Mouse (Mus musculus) thymus, postnatal 10 days (tissue): Measurements from ENCODE around the gene Emsy.
A peak's percentile ranks its signal among the peaks of the same experiment; 100 is the strongest.

Source experiments
- DNase-seq, 2 experiments: peaks; one replicate each; pipeline ENCODE4 v3.0.0; 2021; ENCODE audit warnings: low spot score in 2 of 2

Emsy gene

DNA sequence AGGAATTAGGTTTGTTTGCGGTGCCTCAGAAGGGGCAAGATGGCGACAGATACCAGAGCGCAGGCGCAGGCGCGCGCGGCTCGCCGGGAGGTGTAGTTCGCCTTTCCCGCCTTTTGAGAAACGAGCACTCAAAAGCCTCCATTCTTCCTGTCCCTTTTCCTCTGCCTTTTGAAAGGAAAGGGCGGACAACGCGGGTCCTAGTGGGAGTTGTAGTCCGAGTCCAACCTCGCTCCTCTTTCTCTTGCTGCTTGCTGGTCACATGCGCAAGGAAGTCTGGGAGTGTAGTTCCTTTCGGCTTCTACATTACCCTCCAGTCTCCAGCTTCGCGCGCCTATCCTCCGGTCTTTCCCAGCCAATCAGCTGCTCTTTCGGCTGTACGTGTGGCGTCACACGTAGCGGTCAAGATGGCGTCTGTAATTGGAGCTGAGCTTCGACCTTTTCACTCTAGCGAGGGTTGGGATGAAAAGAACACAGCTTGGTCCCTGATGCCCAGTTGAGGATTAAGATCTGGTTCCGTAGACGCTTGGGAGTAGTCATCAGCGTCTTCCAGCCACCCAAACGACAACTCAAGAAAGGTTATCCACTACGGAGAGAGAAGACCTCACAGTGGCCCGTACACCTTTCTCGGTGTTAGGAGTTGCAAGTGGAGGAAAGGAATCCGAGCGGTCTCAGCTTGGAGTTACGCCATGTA, at the start of gene Emsy:
Gene Emsy (minus strand): TSS at position 253 of the 691 bp plus-strand sequence.
- DNase-seq = peak; percentile 84 to 88

DNA sequence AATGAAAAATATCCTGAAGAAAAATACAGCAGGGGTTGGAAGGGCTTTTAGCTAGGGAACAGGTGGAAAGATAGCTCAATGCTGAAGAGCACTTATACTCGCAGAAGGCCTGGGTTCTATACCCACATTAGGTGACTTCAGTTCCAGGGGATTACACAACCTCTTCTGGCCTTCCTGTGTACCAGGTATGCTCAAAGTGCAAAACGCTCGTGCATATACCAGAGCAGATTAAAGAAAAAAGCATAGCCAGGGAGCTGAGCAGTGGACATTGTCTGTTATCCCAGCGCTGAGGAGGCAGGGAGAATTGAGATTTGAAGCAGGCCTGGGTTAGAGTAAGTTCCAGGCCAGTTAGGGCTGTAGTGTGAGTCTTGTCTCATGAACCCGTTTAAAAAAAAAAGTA, 47.7 kb upstream of the Emsy start:
- DNase-seq = no peak

DNA sequence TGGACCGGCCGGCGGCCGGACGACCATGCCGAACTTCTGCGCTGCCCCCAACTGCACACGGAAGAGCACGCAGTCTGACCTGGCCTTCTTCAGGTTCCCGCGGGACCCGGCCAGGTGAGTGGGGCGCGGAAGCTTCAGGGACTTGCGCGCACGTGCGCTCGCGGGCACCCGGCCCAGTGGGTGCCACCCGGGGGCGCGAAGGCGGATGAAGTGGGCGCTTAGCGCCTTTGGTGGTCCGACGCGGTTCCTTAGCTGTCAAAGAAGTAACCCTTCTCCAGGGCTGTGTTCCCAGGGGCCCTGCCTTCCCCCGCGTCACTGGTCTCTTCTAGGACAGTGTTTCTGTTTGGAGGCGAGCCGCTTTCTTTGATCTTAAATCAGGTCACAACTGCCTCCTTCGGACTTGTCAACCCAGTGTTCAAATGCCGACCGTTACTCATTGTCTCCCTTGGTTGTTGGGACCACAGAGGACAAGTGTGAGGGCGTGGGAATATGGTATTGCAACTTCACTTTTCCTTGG, 46.8 kb upstream of the Emsy start:
- DNase-seq = peak; percentile 51 to 54

DNA sequence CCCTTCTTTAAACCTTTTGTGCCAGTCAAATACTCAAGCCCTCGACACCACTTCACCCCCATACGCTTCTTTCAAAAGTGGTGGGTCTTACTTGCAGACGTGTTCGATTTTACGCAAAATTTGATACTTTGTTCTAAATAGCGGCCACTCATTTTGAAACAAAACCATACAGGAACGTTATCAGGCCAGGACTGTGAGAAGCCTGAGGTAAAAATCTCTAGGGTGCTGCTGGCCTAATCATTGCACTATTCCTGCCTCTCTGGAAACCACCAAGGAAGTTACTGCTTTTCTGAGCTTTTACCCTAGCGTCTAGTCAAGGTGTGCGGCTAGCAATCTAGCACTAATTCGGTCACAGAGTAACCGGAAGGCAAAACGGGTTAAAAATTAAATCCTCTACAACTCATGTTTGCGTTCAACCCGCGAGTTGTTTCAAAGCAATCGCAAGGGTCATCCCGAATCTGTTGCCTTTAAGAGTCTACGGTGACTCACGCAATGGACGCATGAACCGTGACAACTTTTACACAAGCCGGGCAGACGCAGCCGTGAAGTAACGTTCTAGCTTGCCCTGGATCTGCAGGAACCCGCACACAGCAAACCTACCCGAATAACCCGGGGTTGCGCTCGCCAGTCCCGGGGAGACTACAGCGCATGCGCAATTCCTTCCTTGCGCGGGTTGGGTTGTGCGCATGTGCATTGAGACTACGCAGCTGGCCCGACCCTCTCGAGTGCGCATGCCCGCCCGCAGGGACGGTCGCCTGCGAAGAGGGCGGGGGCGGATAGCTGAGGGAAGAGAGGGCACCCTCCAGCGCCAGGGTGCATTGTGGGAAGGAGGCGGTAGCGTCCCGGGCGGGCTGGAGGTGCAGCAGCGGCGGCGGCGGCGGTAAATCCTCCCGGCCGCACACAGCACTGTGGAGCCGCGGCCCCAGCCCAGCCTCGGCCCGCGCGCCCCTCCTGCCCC, 46.0 kb upstream of the Emsy start, which contains the start of gene Thap12:
Gene Thap12 (plus strand): TSS at position 821 of the 958 bp plus-strand sequence.
- DNase-seq = peak; percentile 99 to 100

- DNase-seq = no peak
Measured at GRCm38 (mm10) chr7:98701771-98702170, 45.2 kb upstream of the Emsy start.

DNA sequence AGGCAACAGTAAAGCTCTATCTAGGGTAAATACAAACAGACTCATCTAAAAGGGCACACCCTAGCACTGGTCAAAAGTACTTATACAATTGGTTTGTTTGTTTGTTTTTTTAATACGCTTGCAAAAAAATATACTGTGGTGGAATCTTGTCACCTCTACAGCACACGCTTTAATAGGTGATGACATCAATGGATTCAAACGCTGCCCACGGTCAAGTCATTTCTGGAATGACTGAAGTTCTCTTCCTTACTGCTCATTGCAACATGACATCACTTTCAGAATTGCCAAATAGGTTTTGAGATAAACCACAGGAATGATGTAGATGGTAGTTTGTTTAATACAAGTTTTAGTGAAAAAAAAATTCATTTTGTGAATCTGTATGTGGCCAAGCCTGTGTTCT, 42.0 kb upstream of the Emsy start:
- no peak for DNase-seq

GRCm38 (mm10) chr7:98698041-98698440, 41.5 kb upstream of the Emsy start:
- no peak for DNase-seq

DNA sequence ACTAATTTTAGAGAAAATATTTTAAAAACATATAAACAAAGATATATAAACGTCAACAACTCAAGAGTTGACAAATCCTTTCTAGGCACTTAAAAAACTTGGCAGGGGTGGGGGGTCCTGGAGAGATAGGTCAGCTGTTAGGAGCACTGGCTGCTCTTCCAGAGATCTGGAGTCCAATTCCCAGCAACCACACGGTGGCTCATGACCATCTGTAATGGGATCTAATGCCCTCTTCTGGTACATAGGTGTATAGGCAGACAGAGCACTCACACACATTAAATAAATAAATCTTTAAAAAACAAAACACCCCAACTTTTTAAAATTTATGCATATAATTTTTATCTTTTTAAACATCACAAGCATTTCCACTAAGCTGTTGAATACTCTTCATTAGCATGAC, 40.9 kb upstream of the Emsy start:
- DNase-seq = no peak

GRCm38 (mm10) chr7:98694046-98694445, 37.5 kb upstream of the Emsy start:
- peak; percentile 68 to 69 for DNase-seq

- DNase-seq = no peak
Measured at GRCm38 (mm10) chr7:98692761-98693546, 36.4 kb upstream of the Emsy start.

GRCm38 (mm10) chr7:98690831-98691230, 34.2 kb upstream of the Emsy start:
- no peak for DNase-seq

DNA sequence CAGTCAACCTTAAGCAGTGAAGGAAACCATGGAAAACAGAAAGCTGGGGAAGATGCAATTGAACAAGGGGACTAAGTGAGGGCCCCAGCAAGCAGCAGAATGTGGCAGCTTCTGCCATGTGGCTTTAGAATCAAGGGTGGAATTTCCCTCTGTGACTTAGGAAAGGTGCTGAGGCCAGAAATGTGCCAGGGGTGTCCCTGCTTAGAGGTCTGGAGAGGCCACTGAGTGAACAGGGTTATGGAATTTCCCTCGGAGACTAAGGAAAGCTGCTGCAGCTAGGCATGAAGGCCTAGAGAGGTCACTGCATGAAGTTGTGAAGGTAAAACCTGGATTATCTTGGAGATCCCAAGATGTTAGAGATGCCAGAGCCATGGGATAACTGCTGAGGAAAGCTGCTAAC, 33.5 kb upstream of the Emsy start:
- DNase-seq = no peak

GRCm38 (mm10) chr7:98685895-98686294, 29.3 kb upstream of the Emsy start:
- no peak for DNase-seq

DNA sequence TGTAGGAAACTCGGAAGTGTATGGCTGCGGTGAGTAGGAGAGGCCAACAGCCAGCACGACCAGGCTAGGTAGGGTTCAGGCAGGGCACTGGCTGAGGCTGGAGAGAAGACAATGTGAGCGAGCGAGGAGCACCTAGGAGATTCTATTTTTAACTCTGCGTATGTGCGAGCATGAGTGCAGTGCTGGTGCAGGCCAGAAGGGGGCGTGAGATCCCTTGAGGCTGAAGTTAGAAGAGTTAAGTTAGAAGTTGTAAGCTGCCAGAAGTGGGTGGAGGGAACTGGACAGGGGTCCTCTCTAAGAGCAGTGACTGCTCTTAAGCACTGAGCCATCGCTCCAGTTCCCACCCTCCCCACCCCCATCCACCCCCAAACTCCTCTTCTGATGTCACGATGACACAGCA, 26.2 kb upstream of the Emsy start:
- DNase-seq = no peak

DNA sequence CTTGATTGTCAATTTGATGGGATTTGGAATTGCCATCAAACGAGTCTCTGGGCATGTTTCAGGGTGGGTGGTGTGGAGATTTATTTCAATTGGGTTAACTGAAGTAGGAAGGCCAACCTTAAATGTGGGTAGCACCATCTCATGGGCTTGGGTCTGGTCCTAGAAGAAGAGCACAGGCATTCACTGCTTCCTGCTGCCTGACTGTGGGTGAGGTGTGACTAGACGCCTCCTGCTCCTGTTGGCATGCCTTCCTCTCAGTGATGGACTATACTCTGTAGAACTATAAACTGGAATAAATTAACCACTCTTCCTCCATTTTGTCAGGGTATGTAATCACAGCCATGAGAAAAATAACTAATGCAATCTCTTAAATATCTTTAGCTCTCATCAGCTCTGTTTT, 24.1 kb upstream of the Emsy start:
- DNase-seq = no peak

- DNase-seq = no peak
Measured at GRCm38 (mm10) chr7:98678441-98678840, 21.9 kb upstream of the Emsy start.

GRCm38 (mm10) chr7:98677511-98677910, 20.9 kb upstream of the Emsy start:
- DNase-seq = no peak

DNA sequence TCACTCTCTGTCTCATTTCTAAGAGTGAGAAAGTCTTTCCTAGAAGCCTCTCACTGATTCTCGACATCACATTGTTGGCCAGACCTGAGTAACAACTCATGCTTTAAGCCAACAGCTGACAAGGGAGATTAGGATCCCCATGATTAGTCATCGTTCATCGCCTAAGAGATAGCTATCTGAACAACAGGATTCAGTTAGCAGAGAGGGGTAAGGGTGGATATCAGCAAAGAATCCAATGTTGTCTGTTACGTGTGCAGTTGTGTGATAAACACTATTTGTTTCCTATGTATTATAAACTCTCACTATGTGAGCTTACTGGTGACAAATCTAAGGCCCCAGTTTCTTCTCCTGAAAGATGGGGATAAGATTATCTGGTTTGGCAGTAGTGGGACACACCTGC, 17.8 kb upstream of the Emsy start:
- no peak for DNase-seq

DNA sequence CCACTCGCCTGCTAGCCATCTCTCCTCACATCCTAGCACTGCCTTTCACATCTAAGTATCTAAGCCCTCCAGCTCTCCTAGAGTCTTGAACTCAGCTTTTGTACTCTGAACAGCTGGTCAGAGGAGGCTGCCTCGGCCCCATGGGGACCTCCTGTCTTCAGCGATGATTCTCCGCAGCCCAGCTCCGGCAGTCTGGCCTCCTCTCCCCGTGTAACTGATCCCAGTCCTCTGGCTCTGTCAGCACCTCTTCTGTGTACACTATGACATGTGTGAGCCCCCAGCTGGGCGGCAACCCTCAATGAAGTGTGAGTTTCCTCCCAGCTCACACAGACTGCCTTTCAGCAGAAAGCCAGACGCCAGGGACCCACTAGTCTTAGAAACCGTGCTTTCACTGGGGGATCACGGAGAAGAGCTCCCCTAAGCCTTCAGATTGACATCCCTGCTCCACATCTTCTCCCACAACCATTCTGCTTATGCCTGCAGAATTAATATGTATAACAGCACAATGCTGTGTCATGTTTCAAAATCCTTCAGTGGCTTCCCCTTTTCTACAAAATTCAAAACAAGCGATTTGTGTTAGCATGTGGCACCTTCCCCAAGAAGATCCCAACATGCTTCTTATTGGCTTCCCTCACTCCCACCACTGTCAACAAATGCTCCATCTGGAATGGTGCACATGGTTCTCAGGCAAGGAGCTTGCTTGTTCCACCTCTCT, 15.8 kb upstream of the Emsy start:
- no peak for DNase-seq

- no peak for DNase-seq
Measured at GRCm38 (mm10) chr7:98671416-98671815, 14.8 kb upstream of the Emsy start.

- no peak for DNase-seq
Measured at GRCm38 (mm10) chr7:98670831-98671230, 14.2 kb upstream of the Emsy start.
